Mouse (Mus musculus) adipocyte (in vitro differentiated cells): ENCODE measurements around the gene Fbxl17.
A peak's percentile ranks its signal among the peaks of the same experiment; 100 is the strongest.

ENCODE experiments used
- DNase-seq: peaks from one replicate; pipeline ENCODE4 v3.0.0-alpha.2; 2016; ENCODE audit warnings: low spot score

Gene Fbxl17

DNA sequence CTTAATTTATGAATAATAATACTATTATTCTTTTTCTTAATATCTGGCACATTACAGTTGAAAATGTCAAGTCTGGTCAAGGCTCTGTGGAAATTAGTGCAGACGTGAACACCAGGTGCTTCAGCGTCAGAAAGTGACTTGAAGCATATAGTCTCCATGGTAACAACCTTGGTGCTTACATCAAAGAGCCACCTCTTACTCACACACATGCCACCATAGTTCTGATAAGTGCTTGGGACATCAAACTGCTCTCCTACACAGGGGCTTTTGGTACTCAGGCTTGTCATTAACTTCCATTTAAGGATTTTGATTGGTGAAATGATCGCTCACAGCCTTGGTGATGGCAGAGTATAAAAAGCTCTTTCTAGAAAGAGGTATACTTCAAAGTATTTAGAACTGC lies 333.1 kb downstream of the Fbxl17 start:
- DNase-seq: no peak

DNA sequence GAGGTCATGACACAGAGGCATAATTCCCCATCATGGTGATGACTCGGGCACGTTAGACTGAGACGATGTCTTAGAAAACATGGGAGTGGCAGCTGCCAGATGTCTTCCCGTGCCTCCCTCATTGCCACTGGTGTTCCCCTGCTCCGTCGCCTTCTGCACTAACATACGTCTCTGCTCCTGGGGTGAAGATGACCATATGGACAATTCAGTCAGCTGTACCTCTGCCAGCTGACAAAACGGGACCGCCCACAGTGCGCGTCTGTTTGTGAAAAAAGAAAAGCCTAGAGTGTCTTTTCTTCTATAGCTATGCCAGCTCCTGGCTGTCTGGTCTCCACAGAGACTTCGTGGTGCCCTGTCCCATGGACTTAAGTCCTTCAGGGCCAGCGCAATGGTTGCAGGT lies 334.0 kb downstream of the Fbxl17 start:
- no peak for DNase-seq

DNA sequence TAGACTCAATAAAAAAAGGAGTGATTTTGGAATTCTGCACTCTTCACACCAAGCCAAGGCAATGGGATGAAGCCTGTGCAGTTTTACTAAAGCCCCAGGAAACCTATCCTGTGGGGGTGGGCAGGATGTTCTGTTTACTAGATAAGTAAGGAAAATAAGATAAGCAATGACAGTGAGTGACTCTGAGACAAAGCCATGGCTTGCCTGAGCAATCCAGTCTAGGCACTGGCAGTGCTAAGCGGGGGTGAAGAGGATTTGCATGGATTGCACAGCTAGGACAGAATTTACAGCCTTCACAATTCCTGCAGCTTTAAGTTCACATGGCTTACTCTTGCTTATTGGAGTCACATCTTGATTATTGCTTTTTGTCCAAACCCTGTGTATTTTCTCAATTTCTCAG lies 335.5 kb downstream of the Fbxl17 start:
- DNase-seq: no peak

DNA sequence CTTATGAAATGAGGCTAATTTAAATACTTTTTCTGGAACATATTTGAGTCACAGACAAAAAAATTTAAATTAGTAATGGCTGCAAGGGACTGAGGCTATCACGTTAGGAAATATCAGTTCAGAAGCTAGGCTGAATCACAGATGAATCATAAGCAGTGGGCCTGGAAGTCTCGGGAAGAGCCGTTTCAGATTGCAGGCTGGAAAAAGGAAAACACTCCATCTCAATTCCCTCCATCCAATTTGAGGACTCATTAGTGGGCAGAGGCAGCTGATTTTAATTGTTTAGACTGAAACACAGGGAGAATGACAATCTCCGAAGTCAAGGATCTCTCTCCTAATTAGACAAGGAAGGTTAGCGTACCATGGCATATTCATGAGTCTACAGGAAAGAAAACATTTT lies 337.9 kb downstream of the Fbxl17 start:
- no peak for DNase-seq

DNA sequence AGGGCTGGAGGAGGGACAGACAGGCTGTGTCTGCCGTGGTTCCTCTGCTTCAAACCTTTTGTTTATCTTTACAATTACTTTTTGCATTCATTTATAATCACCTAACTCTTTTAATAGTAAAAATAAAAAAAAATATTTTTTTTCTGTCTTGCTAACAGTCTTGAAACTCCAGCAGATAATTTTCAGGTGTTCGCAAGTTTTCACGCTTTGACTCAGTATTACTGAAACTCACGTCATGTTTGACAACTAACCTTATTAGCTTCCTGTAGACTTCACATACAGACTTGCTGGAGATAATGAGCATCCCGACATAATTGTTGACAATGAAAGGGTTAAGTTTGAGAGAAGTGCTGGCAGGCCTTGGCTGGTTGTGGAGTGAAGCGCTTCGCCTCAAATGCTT lies 340.6 kb downstream of the Fbxl17 start:
- no peak for DNase-seq

DNA sequence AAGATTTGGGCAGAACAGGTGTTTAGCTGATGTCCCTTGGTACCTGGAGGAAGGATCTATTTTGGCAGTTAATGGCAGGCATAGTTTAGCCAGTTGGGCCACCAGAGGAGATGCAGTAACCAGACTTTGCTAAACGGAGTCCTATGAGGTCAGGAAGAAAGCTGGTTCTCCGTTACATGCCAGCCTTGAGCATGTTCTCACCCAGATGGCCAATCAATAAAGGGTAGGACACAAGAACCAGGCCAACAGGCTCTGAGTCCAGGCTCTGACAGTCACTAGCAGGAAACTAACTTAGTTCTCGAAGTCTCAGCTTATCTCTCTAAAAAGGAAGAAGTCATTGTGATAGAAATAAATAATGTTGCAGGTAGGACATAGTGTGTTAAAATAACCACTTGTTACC lies 341.4 kb downstream of the Fbxl17 start:
- DNase-seq: no peak

DNA sequence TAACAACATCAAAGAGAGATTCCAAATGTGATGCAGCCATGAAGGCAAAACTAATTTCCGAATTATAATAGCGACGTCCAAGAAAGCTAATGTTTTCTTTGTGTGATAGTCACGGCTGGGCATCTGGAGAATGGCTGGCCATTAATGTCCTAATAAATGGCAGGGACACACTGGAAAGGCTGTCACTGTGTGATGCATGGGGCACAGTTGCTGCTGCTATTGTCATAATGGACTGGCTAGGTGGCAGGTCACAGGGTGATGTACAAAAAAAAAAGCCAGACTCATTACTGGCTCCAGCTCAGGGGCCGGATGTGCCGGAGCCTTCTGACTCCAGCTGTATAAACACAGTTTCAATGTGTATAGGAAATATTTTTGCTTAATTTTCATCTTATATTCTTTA lies 341.9 kb downstream of the Fbxl17 start:
- DNase-seq: no peak

DNA sequence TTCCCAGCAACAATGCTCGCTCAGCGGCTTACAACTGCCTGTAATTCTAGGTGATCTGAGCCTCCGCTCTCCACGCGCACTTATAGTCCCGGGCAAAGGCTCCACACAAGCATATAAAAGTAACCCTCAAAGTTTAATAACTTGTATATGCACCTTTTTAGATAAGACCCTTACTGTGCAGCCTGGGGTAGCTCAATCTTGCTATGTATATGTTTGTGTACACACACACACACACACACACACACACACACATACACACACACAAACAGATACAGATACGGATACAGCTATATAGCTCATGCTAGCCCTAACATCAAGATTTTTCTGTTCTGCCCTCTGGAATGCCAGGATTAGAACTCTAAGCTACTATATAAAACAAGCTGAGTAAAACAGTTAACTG lies 342.8 kb downstream of the Fbxl17 start:
- no peak for DNase-seq

DNA sequence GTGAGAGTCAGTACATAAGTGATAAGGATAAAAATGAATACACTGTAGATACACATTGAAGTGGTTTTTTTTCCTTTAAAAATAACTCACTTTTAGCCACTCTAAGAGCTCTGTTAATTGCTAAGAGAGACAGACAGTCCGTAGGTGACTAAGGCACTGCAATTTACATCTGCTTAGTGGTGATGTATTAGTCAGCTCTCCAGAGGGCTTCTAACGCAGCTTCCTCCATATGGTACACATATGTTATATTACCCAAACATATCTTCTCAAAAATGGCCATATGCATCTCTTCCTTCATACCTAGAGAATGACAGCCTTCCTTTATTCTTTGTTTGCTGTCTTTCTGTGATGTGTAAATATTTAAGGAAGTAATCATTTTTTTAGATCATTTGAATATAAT lies 353.3 kb downstream of the Fbxl17 start:
- DNase-seq: no peak

DNA sequence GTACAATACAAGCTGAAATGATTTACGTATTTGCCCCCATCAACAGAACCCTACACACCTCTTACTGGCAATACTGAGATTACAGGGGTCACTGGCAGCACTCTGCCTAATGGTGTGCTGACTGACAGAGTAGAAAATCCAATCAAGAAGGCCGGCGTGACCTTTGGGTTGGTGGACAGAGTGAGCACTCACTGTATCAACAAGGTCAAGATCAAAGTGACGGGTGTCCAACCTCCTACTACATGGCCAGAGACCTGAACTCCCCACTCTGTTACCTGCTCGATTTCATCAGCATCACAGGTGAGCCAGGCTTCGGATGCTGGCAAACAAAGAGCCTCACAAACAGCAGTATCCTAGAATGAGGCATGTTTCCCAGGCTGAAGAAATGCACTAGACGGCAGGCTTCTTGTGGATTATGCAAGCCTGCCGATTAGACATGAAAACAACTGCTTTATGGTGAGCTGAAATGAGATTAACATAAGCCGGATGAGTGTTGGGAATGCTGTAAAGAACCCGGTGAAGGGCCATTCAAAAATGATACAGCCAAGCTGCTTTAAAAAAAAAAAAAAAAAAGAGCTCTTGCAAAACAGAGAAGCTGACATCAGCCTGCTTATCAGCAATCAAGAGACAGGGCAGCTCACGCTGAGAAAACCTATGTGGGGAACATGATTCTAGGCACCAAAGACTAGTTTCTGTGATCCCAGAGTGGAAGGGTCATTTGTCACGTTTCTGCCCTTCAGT lies 353.9 kb downstream of the Fbxl17 start:
- peak; percentile 5 for DNase-seq

DNA sequence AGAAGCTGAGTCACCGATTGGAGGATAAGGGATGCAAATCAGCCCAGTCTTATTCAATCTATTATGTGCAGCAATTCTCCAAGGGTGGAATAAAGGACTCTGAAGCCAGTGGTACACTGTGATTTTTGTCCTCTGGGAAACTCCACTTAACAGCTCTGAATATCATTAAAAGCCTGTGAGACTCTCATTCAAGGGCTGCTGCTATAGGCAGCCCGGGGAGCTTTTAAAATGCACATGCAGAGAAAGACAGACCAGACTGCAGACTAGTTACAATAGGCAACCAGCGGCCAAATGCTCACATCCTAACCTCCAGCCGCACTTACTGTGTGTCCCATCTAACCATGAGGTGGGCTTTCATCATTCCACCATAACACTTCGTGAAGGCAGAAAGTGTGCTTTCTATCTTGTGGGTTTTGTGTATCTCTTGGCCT lies 354.5 kb downstream of the Fbxl17 start:
- DNase-seq: no peak

DNA sequence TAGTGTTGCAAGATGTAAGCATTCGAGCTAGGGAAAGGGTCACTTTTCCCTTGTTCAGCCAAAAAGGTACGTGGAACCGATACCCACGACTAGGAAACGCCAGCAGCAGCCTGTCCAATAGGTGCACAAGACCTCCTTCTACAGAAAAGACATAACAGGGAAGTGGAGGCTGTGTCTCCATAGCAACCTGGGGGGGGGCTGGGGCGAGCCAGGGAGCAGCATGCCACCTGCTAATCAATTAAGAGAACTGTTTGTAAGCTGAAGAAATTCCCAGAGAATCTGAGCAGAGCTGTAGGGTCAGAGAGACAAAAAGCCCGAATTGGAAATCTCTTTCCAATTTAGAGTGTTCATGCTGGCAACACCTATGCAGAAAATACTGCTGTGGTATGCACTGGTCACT lies 356.0 kb downstream of the Fbxl17 start:
- no peak for DNase-seq

DNA sequence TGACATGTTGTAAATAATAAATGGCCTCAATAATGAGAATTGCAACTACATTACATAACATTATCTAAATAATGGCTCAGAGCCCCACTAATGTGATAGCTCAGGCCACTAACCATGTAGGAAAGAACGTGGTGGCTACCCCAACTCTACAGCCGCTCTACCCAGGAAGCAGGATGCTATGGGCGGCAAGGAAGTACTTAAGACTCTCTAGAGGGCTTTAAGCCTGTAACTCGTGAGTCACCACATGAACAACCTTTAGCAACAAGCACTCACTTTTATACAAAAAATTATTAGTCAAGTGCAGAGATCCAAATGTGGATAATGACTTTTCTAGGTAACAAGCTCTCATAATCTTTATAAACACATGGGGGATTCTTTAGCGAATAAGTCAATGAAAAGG lies 365.0 kb downstream of the Fbxl17 start:
- no peak for DNase-seq

DNA sequence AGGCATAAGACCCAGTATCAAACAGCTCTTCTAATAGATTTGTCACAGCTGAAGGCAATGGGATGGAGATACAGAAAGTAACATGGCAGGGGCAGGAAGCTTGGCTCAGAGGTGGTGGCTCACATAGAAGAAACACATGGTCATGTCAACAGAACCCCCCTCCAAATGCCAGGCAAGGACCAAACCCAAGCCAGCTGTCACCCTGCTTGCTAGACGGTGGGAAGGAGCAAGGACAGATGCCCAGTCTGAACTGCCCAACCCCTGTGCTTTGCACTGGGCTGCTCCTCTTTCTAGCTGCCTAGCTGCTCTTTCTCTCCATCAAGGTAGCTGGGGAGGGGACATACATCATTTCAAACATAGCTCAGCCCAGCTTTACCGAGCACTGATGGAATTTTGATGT lies 377.4 kb downstream of the Fbxl17 start:
- DNase-seq: no peak

DNA sequence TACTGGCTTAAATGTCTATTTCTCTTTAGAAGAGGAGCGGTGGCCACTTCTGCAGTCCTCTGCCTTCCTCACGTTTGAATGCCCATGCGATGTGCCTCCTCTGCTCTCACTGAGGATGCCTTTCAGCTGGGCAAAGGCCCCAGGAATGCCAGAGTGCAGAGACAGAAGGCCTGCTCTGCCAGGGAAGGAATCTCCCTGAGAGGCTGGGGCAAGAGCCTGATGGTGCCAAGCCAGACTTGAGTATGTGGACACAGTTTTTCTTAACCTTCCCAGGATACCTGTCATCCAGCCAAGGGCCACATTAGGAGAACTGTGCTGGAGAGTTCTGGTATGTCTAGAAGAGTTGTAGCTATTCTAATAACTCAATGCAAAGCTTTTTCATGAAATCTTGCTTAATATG lies 380.1 kb downstream of the Fbxl17 start:
- peak; percentile 87 for DNase-seq

DNA sequence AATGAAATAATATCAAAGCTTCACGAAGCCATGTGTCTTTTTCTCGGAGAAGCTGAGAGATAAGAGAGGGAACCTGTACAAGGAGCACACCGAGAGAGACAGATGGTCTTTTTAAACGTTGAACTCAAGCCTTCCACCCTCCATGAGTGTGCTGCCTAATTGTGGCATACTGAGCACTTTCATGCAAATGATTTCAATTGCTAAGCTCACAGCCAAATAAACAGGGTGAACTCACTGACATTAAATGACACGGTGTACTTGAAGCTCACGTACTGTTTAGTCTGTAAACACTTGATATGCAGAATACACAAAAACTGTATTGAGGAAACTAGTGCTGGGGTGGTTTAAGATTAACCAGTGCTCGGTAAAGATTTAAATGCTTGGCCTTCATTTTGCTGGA lies 380.7 kb downstream of the Fbxl17 start:
- no peak for DNase-seq

DNA sequence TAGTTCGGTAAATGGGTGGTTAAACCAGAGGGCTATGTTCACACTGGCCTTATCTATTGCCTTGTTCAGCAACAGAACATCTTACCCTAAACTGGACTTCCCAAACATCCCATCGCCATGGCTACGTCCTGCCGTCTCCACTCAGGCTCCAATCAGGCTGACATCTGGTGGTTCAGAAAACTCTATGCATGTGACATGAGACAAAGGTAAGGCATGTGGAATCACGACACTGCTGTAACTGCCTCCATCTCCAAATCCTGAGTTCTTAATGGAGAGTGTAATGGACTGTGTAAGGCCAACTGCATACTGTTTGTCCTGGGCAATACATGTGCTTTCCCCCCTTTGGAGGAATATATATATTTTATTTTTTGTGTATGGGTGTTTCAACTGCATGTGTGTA lies 382.7 kb downstream of the Fbxl17 start:
- no peak for DNase-seq

DNA sequence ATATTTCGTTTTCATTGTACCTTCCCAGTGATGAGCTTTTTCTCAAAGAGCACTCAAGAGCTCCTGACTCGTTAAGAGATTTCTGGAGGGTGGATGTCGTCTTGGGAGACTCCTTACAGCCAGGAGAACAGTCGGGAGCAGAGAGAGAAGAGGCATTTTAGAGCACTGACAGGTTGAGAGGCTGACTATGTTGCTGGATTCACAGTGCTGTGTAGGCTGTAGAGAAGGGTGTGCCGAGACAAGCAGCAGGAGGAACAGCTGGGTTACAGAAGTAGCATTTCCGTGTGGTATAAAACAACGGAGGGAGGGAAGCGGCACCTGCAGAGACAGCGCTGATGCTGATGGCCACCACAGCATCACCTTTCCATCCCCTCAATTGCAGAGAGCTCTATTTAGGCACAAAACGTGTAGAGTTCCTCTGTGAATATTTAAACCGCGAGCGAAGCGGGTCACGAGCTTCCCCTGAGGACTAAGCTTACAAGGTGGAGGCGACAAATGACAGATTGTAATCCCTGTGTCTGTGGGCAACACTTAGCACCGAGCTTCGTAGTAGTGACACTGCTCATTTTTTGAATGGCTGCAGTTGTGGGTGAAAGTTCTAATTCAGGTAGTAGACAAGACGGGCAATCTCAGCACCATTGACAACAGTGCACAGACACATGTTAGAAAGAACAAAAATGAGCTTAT lies 385.3 kb downstream of the Fbxl17 start:
- no peak for DNase-seq

DNA sequence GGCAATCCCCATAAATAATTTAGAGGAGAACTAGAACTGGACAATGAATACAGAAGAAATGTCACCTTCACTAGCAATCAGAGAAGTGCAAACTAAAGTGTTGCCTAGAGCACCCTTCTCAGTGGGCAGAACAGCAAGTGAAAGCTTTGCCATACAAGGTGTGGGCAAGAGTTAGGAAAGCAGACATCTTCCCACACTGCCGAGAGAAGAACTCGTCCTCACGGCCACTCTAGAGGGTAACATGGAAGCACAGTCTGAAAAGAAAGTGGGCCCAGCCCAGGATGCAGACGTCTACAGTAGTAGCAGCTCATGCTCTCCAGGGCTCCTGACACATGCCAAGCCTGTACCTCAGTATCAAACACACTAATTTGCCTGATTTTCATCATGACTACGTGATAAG lies 387.0 kb downstream of the Fbxl17 start:
- DNase-seq: no peak

DNA sequence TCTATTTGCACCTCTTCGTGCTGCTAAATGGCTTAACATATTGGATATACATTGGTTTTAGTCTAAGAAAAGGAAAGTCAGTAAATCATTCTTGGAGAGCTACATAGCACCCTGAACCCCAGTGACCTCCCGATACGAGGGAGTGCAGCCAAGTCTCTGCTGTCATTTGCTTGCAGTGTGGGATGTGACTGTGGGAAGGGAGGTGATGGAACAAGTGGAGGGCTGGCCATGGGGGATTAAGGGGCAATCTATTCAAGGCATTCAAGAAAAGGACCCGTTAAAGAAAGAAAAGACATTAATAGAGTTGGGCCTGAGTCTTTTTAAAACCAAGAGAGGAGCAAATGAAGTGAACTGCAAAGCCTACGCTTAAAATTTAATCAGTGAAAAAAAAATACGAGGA lies 388.8 kb downstream of the Fbxl17 start:
- DNase-seq: peak; percentile 50

DNA sequence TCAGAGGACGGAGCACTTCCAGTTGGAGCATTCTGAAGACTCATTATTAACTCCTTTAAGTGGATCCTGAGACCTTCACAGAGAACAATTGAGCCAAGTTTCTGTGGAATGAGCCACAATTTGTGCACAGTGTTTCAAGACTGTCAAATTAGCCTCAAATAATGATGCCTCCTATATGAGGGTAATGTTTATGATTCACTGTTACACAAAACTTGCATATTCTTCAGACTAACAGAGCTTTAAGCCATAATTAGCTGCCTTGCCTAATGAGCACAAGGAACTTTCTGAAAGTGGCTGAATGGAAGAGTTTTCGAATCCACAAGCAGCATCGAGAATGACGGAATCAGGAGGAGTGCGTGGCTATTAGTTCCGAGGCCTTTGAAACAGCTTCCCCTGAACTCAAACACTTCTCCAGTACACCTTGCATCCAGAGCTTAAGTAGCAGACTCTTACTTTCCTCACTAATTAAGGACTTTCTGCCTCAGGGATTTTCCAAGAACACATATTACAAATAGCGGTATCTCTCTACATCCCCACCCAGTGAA lies 389.5 kb downstream of the Fbxl17 start:
- DNase-seq: no peak

DNA sequence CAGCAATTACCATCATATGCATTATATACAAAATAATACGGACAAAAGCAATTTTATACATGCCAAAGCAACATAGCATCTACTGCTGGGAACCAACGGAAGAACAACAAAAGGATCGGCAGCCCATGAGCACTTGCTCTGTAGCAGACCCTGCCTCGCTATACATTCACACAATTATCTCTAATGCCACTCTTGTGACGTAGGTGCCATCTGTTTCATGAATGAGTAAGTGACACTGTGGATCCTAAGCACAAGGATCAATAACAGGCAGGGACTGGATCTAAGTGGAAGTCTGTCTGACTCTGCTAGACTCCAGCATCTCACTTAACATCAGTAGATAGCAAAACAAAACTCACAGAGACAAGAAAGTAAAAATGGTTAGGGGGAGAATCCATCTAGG lies 391.8 kb downstream of the Fbxl17 start:
- no peak for DNase-seq

DNA sequence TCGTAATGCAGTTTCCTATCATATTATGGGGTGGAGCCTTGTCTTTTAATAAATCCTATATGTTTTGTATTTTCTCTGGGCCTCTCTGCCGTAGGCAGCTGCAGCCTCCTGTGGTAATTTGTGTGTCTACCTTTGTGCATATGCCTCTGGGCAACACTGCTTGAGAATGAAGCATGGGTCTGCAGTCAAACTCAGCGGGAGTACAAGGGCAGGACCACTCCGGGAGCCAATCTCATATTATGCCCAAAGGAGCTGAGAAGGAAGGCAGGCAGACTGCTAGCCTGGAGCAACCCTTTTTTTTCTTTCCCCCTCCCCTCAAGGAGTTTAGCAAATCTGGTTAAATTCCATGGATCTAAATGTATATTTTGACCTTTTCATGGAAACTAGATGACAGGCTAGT lies 392.3 kb downstream of the Fbxl17 start:
- no peak for DNase-seq

DNA sequence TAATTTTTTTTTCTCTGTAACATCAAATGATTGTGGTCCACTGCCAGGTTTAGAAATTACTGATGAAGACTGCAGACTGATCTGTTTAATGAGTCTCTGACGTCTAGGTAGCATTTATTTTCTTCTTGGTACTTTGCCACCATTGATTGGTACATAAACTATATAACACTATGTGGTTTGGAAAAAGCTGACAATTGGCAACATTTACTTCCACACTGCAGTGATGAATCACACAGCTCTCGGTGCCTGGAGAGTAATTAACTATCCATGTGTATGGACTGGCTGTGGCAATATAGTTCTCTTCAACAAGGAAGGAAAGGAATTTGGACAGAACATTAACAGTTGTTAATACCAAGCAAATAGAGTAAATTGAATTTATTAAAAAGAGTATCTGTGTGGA lies 404.3 kb downstream of the Fbxl17 start:
- no peak for DNase-seq
